Mouse (Mus musculus) lung, adult 18-20 months (tissue): ENCODE results near the gene Fzr1.

Experiments
- DNase-seq, 2 experiments: peaks; one replicate each; pipeline ENCODE4 v3.0.0; 2022; ENCODE audit warnings: mixed read lengths in 2 of 2

Fzr1 gene

DNA sequence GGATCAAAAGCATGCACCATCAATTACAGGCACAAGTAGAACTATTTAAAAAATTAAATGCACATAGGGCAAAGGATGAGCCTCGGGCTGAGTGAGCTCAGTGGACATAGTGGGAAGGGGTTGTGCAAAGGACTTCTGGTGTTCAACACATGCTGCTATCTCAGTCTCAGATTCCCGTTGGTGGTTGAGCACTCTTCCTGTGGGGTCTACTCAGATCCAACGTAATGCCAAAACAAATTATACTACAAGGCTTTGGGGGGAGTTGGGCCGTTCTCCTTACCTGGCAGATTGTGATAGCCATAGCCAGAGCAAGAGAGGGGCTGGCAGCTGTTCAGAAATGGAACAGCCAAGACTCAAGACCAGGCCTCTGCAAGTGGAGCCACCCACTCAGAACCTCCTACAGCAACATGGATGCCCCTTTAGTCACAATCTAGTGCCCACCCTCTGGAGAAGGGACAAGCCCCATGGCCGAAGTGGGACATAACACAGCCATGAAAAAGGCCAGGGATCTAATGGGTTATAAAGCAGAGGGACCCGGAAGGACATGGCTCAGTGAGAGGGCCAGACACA lies 1.6 kb upstream of the Fzr1 start:
- DNase-seq, result no peak

DNA sequence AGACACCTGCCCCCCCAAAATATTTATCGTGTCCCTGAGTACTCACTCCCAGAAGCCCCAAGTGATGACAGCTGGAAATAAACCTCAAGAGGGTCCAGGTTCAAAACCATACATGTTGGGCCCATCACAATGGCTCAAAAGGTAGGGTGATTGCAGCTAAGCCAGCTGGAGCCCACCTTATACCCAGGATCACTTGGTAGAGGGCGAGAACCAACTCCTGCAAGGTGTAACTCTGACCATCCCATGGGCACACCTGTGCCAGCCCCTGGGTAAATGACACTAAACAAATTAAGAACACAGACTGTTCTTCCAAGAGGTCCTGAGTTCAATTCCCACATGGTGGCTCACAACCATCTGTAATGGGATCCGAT lies 852 bp upstream of the Fzr1 start:
- no peak for DNase-seq

DNA sequence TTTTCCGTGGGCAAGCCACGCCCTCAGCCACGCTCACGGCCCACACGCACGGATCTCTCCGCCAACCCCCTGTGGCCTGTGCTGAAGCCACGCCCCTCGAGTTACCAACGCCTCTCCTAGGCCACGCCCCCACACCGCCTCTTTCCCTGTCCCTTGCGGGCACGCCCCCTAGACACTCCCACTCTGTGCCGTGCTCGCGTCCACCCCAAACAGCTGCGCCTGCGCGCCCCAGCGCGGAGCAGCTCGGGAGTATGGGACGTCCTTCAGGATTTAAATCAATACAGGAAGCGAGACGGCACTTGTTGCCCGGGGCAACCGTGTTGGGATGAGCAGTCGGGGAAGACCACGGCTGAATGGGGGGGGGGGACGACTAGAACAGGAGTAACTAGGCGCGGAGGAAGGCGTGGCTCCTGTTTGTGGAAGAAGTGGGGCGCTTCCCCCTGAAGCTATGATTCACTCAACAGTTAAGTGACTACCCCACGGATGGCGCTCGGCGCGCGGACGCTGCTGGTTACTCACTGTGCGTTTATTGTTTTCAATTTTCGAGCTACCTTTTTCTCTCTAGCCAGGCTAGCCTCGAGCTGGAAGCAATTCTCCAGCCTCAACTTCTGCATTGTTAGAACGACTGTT lies 352 bp upstream of the Fzr1 start:
- DNase-seq, result peak; percentile 100

DNA sequence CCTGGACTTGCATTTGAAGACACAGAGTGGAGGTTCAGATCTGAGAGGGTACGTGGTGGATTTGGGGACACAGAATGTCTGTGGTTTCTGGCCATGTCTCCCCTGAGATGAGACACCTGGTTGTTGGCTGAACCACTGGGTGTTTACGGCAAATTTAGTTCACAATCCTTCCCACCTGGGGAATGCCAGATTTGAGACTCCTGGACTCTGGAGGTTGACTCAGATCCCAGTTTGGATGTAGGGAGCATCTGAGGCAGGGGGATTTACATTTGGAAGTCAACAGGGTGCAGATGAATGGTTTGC lies 1.0 kb downstream of the Fzr1 start:
- no peak for DNase-seq

DNA sequence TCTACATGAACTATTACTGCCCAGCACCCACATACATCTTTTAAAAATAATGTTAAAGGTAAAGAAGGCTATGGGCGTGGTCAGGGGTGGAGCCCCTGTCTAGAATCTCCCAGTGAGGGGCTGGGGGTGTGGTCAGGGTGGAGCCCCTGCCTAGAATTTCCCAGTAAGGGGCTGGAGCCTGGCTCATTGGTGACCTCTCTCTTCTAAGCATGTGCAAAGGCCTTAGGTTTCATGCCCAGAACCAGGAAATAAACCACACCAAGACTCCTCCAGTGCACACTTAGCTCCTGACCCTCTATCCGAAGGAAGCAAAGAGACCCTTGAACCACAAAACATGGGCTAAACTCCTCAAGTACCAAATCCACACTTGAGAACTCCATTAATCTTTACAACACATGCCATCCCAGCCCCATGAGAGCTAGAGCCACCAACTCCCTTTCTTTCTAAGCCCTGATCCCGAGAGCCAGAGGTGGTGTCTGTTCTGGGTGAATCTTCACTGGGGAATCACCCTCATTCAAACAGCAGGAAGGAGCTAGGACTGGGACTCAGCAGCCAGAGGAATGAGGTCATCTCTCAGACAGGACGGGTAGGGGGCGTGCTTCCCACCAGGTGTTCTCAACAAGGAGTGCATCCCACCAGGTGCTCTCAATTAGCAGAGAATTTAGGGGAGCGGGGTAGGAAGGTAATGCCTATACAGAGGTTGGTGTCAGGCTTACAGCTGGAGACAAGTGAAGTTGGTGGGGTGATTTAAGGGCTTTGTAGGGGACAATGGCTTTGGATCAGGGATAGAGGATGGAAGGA lies 1.6 kb downstream of the Fzr1 start:
- no peak for DNase-seq

DNA sequence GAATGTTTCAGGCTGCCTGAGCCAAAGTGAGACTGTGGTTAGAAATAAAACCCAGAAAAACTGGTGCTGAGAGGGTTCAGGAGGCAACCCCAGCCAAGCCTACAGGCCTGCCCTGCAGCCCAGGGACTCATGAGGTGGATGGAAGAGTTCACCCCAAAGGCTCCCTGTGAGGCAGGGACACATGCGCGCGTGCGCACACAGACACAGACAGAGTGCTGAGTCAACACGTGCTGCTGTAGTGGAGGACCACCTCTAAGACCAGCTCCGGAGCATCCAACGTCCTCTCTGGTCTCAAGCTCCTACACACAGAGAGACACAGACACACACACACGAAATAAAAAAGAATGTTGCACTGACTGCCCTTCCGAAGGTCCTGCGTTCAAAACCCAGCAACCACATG lies 3.0 kb downstream of the Fzr1 start:
- no peak for DNase-seq

DNA sequence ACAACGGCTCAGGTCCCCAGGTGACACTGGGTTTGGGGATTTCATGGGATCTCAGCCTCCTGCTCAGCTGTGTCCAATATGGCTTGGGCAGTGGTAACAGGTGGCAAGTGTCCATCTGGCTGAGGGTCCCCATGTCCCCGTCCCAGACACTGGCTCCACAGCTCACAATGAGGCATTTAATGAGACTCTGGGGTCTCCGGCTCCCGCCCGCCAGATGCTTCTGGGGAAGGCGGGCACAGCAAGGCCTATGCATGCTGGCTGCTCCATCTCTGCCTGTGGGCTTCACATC lies 11.2 kb downstream of the Fzr1 start:
- DNase-seq, result no peak

DNA sequence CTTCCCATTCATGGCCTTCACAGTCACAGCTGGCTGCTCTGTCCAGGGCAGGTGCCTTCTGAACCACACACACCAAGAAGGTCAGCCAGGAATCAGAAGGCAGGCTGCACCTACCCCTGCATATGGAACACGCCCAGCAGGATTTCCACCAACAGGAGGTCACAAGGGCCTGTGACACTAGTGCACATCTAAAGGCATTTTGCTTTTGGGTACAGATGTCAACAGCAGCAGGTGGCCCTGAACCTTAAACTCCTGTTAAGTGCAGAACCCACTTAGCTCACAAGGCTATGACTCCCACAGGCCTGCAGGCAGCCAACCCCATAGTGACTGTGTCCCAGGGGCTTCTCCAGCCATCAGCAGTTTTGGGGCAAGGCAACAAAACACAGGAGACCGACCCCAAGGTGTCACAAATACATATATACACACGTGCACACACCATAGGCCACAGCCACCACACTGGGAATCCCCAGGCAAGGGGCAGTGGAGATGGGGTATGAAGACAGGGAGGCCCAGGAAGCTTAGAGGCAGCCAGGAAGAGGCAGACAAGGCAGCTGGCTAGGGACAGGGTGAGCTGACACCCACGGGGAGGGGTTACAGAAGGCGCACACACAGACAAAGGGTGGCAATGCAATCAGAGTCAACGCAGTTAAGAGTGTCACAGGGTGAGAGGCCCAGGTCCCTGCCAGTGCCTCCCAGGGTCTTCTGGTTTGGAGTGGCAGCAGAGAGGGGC lies 11.7 kb downstream of the Fzr1 start:
- no peak for DNase-seq

DNA sequence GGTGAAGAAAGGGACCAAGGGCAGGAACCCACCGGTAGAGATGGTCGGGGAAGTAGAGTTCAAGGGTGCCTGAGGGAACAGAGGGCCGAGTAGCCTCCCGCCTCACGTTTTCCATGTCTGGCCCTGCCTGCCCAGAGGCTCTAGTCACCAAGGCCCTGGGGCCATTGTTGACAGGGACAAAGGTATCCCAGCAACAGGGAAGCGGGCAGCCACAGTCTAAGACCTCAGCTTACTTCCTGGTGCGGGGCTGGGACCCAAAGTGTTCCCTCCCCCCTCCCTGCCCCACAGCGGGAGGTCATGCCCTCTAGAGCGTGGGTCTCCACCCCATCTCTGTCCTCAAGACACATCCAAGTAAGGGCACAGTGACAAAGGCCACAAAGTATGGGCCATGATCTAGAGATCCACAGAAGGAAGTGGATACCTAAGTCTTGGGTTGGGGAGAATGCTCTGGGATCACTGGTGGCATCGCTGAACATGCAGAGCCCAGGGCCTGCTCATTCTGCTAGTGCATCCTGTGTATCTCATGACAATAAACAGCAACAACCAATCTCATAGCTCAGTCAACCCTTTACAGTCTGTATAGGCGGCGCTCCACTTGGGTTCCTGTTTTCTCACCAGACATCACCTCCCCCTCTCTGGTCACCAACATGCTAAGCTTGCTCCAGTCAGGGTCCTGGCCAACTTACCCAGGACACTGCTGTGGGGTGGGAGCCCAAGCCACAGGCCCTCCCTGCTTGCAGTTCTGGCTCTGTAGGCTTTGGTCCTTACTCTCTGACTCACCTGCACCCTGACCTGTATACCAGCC lies 12.4 kb downstream of the Fzr1 start, which contains the start of gene 4930404N11Rik:
Gene 4930404N11Rik (minus strand): TSS at position 145 of the 805 bp plus-strand sequence.
- DNase-seq, result peak; percentile 57 to 65

DNA sequence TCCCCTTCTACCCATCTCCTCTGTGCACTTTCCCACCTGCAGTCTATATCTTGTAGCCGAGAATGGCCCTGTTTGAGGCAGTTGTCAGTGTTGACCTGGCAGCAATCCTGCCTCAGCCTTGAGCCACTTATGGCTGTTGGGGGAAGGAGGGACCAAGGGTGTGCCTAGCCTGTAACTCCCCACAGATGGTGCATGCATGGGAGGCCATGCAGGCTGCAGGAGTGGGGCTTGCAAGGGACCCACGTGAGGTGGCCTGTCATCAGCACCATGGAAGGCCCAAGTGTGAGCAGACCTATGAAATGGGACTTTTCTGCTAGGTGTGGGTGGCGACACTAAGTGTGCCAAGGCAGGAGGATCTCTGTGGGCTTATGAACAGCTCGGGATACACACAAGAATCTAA lies 13.2 kb downstream of the Fzr1 start:
- DNase-seq, result peak in 1 of 2 experiments; percentile 15

DNA sequence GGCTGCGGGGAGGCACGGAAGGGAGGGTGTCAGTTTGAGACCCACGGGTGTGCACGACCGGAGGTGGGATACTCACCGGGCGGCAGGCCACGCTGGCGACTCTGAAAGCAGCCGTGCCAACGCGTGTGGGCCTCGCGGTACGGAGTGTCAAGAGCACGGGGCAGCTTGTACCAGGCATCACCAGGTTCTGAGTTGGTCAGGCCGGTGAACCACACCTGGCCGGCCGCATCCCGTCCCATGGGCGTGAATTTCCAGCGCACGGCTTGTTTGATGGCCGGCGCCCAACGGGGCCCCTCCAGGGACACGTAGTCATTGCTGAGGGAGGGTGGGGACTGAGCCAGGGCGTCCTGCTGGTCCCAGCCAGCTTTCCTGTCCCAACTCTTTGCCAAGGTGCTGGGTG lies 13.7 kb downstream of the Fzr1 start:
- peak in 1 of 2 experiments; percentile 53 for DNase-seq

DNA sequence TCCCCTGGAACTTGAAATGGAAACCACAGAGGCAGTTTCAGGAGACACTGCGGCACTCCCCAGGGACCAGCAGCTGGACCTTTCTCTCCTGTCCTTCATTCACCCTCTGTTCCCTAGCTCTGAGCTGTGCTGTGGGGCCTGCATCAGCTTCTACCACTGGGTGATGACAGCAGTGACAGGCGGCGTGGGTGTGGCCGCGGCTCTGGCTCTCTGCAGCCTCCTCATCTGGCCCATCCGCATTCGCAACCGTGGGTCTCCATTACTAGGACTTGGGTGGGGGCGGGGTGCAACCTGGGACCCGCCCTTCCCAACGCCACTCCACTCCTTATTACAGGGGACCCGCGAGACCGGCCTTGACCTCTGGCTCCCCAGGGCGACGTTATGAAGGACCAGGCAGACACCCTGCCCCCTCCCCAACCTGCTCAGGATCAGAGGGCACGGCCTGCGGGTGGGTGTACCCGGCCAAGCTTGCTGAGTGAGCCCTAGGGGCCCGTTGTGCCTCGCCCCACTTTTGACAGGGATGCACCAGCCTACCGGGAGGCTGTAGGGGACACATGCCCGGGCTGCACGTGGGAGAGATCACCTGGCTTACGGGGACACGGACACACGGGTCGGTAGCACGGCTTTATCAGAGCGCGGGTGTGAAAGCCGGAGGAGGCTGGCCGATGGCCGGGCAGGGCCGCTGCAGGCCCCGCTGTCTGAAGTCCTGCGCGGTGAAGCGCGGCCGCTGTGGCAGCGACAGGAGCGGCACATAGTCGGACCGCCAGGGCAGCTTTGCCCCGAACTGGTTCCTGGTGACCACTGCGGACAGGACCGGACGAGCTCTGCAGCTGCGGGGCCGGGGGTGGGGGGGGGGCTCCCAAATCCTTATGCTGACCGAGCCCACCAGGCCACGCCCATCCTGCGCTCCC lies 14.6 kb downstream of the Fzr1 start:
- no peak for DNase-seq

DNA sequence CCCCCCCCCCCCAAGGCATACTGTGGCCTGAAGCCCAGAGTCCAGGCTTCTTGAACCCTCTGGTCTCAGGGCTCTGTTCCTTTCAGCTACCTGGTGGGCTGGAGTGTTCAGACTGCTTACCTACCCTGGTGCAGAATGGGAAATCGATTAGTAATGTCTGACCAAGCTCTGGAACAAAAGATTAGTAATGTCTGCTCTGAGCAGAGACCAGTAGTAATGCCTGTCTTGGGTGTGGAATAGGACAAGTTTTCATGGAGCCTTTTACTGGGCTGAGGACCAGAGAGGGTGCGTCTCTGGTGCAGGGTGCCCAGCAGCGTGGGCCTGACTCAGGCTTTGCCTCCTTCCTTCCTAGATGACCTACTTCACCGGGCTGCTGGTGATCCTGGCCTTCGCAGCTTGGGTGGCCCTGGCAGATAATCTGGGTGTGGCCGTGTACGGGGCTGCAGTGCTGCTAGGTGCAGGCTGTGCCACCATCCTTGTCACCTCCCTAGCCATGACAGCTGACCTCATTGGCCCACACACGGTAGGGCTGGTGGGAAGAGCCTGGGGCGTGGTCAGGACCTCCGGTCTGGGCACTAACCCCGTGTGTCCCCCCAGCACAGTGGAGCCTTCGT lies 15.9 kb downstream of the Fzr1 start:
- peak in 1 of 2 experiments; percentile 18 for DNase-seq

DNA sequence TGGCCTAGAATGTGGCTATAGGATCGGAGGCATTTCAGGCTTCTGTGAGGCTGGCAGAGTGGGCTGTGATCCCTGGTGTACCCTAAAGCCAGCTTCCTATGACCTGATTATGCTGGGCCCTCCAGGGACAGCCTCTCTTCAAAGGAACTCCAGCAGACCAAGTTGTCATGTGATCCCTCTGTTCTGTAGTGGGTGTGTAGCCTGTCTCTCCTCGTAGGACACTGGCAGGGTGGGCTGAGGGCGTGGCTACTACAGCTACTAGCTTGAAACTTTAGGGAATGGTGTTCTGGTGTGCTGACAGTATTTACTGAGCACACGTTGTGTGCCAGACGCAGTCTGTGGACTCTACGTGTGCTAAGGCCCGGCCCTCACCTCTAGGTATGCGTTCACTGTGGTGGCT lies 17.6 kb downstream of the Fzr1 start:
- DNase-seq, result no peak

DNA sequence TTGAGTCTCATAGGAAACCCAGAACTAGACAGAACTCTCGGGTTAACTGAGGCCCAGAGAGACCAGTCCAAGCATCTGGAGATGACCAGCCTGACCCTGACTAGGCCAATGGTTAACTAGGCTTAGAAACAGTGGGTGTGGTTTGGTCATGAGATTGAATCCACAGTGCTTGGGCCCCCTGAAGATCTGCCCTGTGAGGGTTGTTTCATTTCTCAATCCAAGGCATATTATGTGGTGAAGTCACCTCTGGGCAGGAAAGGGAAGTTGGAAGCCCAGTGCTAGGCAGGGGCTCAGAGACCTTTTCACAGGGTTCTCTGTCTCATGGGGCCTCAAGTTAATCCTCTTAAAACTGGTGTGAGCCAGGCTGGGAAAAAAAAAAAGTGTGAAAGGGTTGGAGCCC lies 19.5 kb downstream of the Fzr1 start:
- no peak for DNase-seq

DNA sequence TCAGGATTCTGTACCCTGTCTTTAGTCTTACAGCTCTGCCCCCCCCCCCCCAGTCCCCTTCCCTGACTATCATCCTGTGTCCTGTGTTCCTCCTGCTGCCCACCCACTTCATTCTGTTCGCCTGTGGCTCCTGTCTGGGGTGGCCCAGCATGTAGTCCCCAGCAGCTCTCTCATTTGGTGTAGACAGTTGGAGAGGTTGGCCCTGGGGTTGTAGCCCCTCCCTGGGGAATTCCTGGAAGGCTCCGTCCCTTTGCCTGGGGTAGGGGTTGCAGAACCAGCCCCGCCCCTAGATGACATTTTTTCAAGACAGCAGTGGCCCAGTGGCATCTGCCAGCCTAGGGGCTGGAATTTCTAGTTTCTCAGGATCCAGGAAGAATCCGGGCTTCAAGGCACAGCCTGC lies 20.1 kb downstream of the Fzr1 start:
- no peak for DNase-seq

DNA sequence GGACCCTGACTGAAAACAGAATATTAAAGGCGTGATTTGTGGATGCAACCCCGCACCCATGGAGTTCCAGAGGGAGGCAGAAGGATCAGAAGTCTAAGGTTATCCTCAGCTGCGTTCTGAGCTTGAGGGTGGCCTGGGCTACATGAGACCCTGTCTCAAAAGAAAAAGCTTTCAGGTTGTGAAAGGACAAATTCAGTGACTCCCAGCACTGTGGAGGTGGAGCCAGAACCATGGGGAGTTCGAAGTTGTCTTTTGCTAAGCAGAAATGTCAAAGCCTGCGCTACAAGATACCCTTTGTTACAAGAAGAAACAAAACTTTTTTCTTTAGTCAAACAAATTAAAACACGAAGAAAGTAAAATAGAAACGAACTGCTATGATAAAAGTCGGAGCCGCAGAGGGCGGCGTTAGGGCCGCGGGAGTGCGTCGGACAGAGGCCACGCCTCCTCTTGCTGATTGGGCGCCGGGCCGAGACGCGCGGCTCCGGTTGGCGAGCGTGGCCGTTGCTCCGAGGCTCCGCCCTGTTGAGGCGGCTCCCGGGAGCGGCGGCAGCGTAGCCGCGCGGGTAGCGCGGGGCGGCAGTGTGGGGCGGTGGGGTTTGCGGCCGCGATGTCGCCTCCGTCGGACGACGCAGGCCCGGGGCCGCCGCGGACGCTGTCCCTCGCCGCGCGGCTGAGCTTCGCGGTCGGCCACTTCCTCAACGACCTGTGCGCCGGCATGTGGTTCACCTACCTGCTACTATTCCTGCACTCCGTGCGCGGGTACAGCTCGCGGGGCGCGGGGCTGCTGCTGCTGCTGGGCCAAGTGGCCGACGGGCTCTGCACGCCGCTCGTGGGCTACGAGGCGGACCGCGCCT lies 21.1 kb downstream of the Fzr1 start, which contains the start of gene Mfsd12:
Gene Mfsd12 (plus strand): TSS at position 501 of the 854 bp plus-strand sequence.
- peak; percentile 91 to 92 for DNase-seq

DNA sequence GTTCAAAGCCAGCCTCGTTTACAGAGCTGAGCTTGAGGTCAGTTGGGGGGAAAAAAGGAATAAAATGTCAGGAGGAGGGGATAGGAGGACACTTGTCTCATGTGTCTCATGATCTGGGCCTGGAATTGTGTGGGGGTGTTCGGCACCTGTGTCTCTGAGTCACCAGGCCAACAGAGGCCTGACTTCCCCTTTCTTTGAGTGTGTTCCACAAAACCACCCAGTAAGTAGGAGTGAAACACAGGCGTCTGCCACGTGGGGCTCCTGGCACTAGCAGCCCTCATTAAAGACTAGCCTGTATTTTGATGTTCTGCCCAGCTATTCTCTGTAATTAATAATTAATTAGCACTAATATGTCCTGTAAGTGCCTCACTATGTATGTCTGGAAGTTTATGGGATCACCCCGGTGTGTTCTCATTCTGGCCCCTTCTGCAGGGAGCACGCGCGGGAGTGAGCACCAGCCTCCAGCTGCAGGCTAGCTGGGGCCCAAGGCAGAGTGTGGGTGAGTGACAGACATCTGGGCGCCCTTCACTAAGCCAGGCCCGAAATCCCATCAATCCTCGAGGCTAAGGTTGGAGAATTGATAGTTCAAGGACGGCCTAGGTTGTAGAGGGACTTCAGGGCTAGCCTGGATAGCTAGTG lies 21.8 kb downstream of the Fzr1 start:
- peak; percentile 46 to 48 for DNase-seq

DNA sequence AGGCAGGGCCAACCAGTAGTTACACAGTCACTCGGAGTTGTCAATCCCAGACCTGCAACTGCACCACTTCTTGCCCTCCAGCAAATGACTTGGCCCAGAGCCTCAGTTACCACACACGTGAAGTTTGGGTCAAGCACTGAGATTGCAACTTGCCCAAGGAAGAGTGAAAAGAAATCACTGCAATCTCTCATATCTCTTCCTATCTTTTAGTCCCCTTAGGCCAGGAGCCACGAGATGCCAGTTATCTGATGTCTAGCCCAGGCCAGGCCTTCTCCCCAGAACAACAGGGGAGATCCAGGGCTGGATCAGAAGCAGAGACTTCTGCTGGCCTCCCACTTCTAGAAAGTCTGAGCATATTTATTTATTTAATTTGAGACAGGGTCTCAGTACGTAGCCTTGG lies 22.8 kb downstream of the Fzr1 start:
- DNase-seq, result no peak
